Mouse (Mus musculus) kidney, adult 18-20 months (tissue): Measurements from ENCODE around the gene Bpi.

Source experiments
- DNase-seq: peaks from one replicate; pipeline ENCODE4 v3.0.0; 2021

Bpi gene

DNA sequence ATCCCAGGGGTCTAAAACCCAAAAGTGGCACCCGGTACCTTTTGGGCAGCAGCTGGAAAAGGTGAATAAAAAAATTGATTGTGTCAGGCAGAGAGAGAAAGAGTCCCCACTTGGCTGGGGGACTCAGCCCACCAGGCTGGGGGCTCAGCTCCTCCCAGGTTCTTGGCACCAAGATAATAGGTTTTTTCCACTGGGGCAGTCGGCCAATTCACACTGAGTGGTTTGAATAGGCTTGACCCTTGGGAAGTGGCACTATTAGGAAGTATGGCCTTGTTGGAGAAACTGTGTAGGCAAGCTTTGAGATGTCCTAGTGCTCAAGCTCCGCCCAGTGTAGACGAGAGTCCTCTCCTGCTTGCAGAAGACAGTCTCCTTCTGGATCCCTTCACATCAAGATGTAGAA is 41.8 kb downstream of the Bpi start:
- DNase-seq, result no peak

- DNase-seq, result no peak
Measured at GRCm38 (mm10) chr2:158302807-158303206, 44.9 kb downstream of the Bpi start.

GRCm38 (mm10) chr2:158305948-158306695 is 48.2 kb downstream of the Bpi start, which contains the start of gene Lbp:
TSS of gene Lbp (plus strand) at chr2:158306493.
- peak; percentile 44 for DNase-seq

DNA sequence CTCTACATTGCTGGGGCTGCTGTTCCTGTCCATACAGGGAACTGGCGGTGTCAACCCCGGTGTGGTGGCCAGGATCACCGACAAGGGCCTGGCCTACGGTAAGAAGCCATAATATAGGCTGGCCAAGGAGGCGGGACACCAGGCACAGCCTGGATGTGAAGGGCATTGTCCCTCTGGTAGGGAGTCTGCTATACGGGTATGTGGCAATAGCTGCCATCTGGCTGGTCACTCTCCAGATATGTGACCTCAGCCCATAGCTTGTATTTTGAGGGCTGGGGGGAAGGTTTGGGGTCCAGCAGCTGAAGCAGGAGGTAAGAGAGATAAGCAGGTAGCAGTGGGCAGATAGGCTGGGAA is 48.8 kb downstream of the Bpi start:
- no peak for DNase-seq

GRCm38 (mm10) chr2:158308276-158308675 is 50.4 kb downstream of the Bpi start:
- DNase-seq, result no peak

GRCm38 (mm10) chr2:158313089-158313488 is 55.2 kb downstream of the Bpi start:
- no peak for DNase-seq

DNA sequence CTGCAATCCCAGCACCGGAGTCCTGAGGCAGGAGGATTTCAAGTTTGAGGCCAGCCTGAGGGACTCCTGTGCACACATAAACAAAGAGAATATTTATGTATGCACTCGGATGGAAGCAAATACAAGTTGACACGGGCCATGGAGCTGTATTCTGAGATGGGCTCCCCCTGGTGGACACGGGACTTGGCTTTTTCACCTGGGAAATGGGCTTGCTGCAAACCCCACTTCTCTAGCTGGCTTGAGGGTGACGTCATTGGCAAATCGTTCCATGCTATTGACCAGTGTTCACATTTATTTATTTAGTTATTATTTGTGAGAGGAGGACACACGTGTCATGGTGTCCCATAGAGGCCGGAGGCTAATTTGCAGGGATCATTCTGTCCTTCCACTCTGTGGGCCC is 58.5 kb downstream of the Bpi start:
- peak; percentile 18 for DNase-seq

DNA sequence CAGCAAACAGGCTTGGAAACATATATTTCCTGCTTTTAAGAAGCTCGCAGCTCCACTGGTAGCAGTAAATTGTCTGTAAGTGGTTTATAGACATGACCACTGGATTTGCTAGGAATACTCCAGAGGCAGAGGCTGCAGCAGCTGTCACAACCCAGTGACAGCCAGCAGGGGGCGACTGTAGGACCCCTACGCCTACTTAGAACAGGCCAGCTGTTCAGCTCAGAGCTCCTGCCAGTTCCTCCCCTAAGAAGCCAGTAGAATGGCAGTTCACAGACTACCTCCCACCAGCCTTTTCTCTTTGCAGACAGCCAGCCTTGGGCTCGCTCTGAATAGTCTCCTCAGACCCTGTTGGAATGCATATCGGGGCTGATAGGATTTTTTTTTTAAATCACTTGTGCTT is 59.1 kb downstream of the Bpi start:
- DNase-seq, result peak; percentile 43

GRCm38 (mm10) chr2:158321596-158321995 is 63.7 kb downstream of the Bpi start:
- DNase-seq, result no peak

- DNase-seq, result no peak
Measured at GRCm38 (mm10) chr2:158322845-158323244, 65.0 kb downstream of the Bpi start.

- no peak for DNase-seq
Measured at GRCm38 (mm10) chr2:158324531-158325190, 66.8 kb downstream of the Bpi start.

DNA sequence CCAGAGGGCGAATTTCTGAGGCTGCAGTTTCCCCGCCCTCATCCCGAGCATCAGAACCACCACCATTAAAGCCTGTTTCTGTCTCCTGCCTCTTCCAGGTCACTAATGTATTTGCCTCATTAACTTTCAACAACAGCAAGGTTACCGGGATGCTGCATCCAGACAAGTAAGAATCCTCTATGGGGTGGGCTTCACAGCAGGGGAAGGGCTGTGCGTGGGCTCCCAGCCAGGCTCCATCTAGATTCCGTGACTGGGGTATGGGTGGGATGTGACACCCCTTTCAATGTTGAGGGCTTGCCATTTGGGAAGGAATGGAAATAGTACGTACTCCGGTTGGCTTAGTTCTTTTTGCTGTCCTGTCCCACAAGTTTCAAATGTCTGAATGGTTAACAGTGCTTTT is 67.7 kb downstream of the Bpi start:
- DNase-seq, result no peak
